Mouse (Mus musculus) erythroid progenitor cell, adult 5-6 weeks (primary cell): ENCODE results near the gene Kxd1. TPM values are rescaled to one million over a fixed set of nuclear protein-coding genes. Genes with fewer than 3 reads are reported as not detected.
A peak's percentile ranks its signal among the peaks of the same experiment; 100 is the strongest.

Experiments used
- ATAC-seq: replicated peaks from 2 replicates; pipeline ENCODE4 v1.8.0; 2016; ENCODE audit warnings: moderate number of reproducible peaks, mild to moderate bottlenecking, moderate TSS enrichment, inconsistent platforms; ENCODE audit not compliant: poor library complexity, low FRiP score, severe bottlenecking
- total RNA-seq, 2 experiments: library from RNA; stranded (forward) in 1 of 2; stranded (reverse) in 1 of 2; fragments of 150-400 nt in 1 of 2; fragments of 186-747, 209-891 nt in 1 of 2; gene quantifications; 2 replicates each; pipeline versions ENCODE4 v1.2.3 to v1.2.4; 2015 to 2017; ENCODE audit warnings: low replicate concordance in 2 of 2

Gene Kxd1
- total RNA-seq, 2 experiments from 2014 or later: 11.8 to 34.4 TPM

DNA sequence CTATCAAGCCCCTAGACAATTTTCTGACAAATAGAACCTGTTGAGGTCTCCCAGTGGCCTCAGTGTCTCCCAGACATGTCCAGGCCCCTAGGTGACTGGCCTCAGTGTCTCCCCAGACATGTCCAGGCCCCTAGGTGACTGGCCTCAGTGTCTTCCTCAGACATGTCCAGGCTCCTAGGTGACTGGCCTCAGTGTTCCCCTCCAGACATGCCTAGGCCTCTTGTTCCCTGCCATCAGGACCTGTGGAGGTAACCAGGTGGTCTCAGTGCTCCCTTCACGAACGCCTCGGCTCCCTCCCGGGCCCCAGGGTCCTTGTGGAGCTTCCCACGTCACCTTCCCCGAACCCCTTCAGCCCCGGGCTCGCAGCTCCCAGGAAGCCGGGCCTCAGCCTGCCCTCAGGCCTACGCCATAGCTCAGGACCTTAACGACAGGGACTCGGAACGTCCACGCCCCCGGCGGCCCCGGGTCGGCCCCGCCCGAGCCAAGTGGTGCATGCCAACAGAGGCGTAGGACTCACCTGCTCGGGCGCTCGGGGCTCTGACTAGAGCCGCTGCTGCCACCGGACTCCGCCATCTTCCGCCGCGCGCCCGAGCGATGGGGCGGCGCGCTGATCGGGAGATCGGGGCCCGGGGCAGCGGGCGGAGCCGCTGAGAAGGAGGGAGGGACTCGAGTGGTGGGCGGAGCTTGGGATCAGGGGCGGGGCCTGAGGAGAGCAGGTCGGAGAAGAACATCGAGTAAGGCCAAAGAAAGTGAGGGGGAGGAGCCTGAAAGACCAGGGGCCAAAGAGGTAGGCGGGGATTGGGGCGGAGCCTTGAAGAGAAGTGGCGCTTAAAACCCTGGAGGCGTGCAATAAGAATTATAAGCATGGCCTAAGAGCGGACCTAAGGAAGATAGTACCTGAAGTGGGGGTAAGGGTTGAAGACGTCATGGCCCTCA is 51.2 kb downstream of the Kxd1 start, which contains the start of gene Klhl26:
Gene Klhl26, minus strand, starts transcription at position 636 of the 936 bp plus-strand sequence.
- ATAC-seq: peak; percentile 87

DNA sequence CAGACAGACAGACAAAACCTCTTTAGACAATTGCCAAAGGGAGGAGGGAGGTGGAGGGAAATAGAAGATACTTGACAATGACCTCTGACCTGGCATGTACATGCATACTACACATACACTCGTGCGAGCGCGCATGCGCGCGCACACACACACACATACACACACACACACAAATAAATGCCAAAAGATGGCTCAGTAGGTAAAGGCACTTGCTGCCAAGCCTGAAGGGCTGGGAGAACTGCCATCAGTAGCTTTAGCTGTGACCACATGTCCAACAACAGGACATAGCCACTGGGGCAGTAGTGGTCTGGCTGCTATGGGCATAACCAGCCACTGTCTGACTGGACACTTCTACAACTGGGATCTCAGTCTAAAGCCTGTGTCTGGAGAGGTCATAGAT is 55.9 kb downstream of the Kxd1 start:
- no peak for ATAC-seq

DNA sequence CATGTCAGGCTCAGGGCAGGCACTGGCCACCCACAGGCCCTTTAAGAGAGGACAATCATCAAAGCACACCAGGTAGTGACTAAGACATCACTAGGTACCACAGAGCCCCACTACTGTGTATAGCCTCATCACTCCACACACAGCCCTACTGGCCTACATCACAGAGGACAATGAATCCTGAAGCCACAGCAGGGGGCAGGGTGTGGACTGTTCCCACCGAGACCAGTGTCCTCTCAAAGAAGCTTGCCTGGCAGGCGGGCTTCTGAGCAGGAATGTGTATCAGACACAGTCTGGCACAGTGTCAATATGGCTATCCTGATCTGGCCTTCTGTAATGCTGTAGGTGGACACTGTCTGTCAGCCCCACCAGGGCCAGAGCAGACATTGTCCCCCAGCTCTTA is 57.8 kb downstream of the Kxd1 start:
- ATAC-seq: no peak

DNA sequence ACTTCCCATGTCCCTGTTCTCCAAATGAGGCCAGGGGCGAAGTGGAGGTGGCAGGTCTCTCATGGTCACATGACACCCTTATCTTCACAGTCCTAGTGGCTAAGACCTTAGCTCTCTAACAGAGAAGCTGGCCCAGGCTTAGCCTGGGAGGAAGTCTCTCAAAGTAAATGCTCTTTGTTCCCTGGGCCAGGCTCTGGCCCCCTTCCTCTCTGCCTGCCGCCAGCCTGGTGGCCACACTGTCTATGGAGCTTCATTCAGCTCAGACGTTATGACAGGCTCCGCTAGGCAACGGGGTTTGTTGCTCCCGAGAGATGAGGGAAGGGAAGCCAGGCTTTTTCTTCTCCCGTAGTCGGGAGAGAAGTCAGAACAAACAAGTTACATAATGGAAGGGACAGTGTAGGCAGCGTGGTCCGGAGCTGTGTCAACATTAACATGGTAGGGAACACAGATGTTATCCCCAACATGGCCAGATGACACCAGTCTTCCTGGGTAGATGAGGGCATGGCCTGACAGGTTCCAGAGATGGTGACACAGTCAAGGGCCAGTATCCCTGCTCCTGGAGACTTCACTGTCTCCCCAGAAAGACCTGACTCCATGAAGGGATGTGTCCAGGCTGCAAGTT is 58.4 kb downstream of the Kxd1 start:
- no peak for ATAC-seq

DNA sequence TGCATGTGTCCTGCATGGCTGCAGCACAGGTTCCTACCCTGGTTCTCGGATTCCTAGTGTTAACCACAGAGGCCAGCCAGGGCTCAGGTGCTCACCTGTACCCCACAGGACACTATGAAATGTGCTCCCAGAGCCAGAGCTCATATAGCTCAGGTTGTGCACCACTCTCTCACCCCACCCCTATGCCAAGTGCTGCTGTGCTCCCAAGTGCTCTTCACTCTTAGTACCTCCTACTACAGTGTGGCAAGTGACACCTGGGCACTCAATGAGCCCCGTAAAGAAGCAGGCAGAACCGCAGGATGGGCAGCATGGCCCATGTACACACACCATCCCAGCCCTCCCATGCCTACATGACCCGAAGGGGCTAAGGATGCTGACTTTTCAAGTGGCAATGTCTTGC is 59.0 kb downstream of the Kxd1 start:
- no peak for ATAC-seq

DNA sequence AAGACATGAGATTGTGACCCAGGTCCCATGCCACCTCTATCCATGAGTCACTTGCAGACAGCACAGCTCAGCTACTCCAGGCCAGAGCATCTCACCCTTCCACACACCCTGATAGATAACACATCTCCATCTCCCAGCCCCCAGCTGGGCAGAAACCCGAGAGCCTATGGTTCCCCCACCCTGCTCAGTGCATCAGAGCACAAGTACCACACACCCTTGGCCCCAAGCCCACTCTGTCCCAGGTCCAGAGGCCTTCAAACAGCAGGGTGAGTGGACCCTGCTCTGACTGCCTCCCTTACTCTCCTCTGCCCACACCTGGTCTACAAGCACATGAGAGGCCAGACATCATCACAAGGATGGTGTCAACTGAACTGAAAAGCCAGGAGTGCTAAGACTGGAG is 59.8 kb downstream of the Kxd1 start:
- ATAC-seq: no peak

DNA sequence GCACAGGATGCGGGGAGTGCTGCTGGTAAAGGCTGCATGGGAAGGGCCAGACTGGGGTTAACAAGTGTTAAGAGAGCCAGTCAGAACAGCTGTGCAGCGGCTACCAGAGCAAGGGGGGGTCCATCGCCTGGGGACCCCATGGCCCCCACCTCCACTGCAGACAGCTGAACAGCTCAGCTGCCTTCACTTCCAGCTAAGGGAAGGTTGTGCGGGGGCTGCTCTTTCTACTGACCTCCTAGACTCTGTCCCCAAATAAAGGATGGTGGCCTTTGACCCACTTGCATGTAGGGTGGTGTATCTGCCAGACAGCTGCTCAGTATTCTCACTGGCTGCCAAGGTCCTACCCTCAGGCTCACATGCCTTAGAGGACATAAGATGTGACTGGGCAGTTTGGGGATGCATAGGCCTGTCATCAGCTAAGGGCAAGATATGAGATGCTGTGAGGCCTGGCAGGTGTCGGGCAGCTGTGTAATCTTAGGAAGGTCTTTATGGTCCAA is 60.5 kb downstream of the Kxd1 start:
- no peak for ATAC-seq

DNA sequence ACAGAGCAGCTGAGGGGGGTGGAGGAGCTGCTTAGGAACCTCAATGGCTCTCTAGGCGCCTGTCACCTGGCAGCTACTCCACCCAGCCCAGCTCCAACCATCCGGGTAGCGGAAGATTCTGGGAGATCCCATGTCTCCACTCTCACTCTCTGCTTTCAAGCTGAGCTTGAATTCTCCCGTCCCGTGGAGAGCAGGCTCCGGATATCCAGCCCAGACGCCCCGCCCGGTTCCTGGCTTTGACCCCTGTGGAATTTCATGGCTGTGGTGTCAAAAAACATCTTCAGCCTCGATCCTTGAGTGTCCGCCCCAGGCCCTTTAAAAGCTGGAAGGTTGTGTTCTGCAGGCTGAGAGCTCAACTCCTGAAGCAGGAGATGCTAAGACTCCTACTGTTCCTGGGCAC is 61.0 kb downstream of the Kxd1 start:
- ATAC-seq: no peak

DNA sequence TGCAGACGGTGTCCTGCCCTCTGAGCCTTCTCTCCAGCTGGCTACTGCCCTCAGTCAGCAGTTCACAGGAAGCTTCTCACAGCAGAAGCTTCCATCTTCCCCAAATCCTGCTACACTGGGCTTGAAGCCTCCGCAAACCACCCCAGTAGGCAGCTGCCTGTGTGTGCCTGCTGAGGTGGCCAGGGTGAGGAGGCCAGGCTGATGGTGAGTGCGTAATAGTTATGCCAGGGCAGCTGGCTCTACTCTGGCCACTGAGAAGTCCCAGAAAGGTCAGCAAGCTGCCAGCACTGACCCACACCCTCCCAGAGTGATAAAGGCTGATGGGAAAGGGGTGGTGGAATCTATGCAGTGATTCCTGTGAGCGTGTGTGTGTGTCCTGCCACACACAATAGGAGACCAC is 61.5 kb downstream of the Kxd1 start:
- no peak for ATAC-seq

DNA sequence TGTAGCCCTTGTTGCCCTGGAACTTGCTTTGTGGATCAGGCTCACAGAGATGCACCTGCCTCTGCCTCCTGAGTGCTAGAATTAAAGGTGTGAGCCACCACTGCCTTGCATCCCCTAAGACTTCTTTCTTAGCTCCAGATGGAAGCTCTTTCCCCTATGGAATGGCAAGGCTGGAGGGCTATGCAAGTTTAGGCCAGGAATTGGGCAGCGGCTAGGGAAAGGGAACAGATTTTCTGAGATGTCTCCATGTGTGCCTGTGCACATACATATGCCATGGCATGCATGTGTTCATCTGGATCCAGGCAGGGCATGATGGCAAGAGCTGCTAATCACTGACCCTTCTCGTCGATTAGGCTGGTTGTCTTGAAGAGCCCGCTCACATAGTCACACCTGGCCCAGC is 62.1 kb downstream of the Kxd1 start:
- no peak for ATAC-seq

DNA sequence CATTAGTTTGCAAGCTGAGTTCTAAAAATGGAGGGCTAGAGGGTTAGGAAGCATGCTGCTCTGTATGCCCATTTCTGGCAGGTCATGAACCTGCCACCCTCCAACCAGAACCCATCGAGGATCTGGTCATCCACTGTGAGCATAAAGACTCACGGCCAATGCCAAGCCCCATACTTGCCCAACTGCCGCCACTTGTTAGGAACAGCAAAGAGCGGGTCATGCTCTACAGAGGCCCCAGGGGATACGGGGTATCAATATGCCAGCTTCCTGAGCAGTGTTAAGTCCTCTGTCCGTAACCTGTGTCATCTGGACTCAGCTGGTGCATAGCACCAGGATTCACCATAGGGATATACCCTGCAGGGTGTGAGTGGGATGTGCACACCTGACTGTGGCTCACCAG is 63.6 kb downstream of the Kxd1 start:
- ATAC-seq: no peak

DNA sequence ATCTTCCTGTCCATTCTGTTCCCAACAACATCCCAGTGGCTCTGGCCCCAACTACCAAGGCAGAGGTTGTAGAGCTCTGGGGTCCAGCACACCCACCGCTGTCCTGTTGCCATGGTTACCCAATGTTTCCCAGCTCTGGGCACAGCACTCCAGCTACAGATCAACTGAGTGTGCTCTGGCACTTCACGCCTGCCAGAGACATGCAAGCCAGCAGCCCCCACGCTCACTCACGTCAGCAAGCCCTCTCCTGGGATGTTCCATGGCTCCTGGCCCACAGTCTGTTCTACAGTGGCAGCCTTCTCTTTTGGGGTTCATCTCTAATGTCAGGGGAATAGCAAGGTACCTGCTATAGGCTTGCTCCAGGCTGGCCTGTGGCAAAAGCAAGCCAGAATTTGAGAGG is 64.5 kb downstream of the Kxd1 start:
- no peak for ATAC-seq

DNA sequence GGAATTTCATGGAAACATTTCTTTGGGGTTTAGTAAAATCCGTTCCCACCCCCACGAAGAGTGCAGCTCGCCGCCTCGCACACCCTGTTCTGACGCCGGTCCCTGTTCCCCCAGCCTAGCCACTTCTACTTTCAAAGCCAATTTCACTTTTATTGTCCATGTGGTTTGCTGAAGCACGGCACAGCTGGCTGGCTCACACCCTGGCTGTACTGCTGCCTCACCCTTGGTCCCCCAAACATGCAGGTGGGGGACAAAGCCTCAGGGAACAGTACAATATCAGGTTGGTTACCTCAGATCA is 65.3 kb downstream of the Kxd1 start:
- no peak for ATAC-seq

DNA sequence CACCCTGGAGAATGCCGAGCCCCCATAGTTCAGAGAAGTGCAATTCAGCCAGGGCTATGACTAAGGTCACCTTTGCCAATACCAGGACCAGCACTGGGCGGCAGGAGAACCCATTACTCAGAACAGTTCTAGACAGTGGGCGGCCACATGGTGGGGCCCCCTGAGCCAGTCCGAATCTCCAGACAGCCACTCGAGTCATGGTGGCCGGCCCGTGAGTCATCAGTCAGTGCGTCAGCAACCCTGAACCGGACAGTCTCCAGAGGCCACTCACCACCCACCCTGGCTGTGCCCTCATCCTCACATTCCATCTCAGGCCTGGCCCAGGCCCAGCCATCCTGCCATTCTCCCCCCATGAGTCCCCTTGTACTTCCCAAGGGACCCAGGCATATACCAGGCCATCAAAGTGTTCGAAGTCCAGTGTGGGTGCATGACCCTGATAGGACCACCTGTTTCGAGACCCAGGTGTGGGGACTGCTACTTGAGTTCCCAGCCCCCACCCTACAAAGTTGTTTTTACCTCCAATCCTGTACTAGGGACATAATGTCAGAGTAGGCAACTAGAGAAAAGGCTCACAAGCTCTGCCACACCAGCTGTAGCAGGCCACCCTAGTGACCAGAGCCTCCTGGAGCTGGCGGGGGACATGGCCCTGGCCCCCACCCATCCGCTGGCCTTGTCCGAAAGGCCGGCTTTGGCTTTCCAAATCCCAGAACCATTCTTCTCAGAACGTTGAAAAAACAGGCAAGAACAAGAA is 65.8 kb downstream of the Kxd1 start:
- no peak for ATAC-seq

DNA sequence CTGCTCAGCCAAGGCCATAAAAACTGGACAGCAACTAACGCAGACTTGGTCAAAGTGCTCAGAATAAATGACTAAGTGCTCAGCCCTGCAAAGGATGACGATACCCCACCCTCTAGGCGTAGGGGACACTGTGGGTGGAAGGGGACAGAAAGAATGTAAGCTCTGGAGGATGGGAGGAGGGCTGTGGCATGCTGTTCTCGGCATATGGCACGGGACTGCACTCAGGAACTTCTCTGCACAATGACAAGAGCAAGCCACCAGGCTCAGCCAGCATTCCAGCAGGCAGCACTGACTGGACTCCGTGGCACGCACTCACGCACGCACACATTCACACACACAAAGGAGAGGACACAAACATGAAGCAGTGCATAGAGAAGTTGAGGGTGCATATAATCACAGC is 67.2 kb downstream of the Kxd1 start:
- ATAC-seq: no peak

DNA sequence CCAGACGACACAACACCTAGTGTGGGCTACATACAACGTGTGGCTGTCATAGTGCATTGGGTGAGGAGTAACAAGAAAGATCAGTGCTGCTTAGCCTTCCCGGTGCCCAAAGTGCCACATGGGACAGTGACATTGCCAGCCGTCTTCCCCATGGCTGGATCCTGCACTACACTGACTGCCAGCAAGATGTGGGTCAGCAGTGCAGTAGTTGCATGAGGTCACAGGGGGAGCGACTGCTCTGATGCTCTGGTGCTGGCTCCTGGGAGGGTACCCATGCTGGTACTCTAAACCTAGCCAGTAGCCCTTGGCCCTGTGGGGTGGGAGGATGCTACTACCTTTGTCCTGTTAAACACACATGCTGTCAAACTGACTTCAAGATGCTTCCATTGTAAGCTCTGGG is 67.6 kb downstream of the Kxd1 start:
- no peak for ATAC-seq

DNA sequence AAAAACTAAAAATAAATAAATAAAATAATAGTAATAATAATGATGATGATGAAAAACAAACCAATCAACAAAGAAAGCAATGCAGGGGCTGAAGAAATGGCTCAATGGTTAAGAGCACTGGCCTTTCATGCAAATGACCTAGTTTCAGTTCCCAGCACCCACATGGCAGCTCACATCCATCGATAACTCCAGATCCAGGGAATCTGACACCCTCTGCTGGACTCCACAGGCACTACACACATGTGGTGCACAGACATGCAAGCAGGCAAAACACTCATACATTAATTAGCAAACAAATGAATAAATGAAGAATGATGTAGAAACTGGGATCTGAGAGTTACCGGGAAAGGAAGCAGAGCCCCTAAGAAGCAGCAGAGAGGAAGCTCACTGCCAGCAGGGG is 68.1 kb downstream of the Kxd1 start:
- no peak for ATAC-seq

DNA sequence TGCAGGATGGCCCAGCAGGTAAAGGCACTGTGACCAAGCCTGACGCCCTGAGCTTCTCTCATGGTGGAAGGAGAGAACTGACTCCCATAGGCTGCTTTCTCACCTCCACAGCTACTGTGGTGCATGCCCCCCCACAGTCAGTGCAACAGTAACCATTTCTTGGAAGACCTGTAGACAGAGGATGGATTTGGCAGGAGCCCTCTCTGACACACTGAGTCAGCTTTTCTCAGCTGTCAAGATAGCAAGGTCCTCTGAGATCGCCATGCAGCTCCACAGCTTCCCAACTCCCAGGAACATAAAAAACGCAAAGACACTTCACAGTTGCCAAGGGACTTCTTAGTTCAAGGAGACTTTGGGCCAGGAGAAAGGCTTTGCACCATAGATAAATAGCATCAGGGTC is 69.3 kb downstream of the Kxd1 start:
- ATAC-seq: no peak
